Mouse (Mus musculus): ENCODE measurements around the gene Mrgpra2a.

DNA sequence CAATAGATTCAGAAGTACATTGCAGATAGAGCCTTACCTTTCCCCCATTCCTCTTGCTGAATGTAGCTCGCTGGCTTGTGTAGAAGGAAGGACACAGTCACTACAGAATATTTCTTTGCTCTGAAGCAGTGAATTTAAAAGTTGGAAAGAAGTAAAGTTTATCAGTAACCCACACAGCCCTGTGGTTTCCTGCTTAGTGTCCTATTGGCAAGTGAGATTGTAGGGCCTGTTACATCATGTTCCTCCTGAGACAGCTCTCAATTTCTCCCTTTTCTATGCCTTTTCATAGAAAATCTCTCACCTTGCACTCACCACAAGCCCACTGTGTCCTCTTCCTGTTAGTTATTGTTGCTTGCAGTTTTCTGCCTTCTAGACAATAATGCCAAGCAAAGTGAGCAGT lies 42.4 kb downstream of the Mrgpra2a start:
- TF ChIP-seq CTCF (IDR thresholded peaks at IDR 0.05; ENCODE audit: extremely low read depth, insufficient read depth, insufficient read length, insufficient replicate concordance) (no peak), POLR2A (IDR thresholded peaks at IDR 0.05; ENCODE audit: low read depth, low read length) (no peak)

Data from spleen, adult 2 months (tissue).